Mouse (Mus musculus) limb, embryonic 10.5 days (tissue): ENCODE measurements at regions not wholly inside any gene's neighbourhood (a gene's known extent, or its start where the extent isn't known, plus 50 kb on each side); places are given as distances from the start of the nearest gene placed in this dataset.

Experiments
- DNase-seq: peaks from one replicate; pipeline ENCODE4 v3.0.0-alpha.2; 2017; ENCODE audit warnings: low spot score
- H3K27ac ChIP-seq: fragments of 300-500 bp; sonication (generic); 2 replicates; pipeline ENCODE4 v1.5.1; 2016; ENCODE audit warnings: mild to moderate bottlenecking
- H3K27me3 ChIP-seq: fragments of 300-500 bp; sonication (generic); 2 replicates; pipeline ENCODE4 v1.6.1; 2016; ENCODE audit warnings: low read depth, mild to moderate bottlenecking; ENCODE audit not compliant: poor library complexity, severe bottlenecking
- H3K36me3 ChIP-seq: fragments of 300-500 bp; sonication (generic); 2 replicates; pipeline ENCODE4 v1.6.1; 2016; ENCODE audit warnings: mild to moderate bottlenecking, moderate library complexity
- H3K4me1 ChIP-seq: fragments of 300-500 bp; sonication (generic); 2 replicates; pipeline ENCODE4 v1.6.1; 2016
- H3K4me3 ChIP-seq: fragments of 300-500 bp; sonication (generic); 2 replicates; pipeline ENCODE4 v1.5.1; 2016; ENCODE audit warnings: mild to moderate bottlenecking, moderate library complexity
- H3K9me3 ChIP-seq: fragments of 300-500 bp; sonication (generic); replicated peaks from 2 replicates; pipeline ENCODE4 v1.6.1; 2016; ENCODE audit warnings: mild to moderate bottlenecking
- WGBS: fragments of 180-500 bp; shearing (Covaris S2); methylation state at CpG from one replicate; pipeline ENCODE4 v1.1.7; 2016; 5-methylcytosine and 5-hydroxymethylcytosine counted together

DNA sequence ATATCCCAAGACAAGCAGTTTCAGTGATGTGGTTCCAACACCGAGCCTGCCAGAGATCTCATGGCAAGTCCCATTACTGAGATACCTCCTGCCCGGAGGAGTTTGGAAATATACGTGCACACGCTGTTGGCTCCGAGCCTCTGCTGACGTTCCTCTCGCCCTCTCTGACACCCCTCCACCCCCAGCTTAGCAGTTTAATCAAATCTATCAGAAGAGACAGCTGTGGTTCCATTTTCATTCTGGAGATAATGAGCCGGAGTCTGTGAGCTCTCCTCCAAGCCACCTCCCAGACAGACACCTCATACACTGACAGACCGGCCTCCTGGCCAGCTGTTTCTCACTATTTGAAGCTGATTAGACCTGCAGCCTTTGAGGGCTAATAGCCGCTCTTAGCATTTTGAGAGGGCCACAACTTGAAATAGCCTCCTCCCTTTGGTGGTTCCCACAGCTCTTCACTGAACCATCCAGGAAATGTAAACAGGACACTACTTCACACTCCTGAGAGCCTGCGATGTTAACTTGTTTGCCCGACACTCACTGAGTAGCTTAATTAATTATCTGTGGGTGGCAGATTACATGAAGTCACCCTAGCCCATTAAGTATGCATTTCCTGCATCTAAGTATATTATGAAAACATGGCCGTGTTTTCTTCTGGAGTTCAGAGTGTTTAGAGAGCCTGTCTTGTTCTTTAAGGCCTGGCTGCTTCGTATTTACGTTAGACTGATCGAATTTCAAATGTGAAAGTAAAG lies 180.3 kb upstream of the Lrig3 start:
- 0 out of 2 replicates have a peak, but pooled peaks cover 2% of the 10 kb centered on the region for H3K36me3 ChIP-seq
- H3K4me1 ChIP-seq, result peaks cover 61% of the 10 kb centered on the region
- H3K27me3 ChIP-seq, result no peaks in the 10 kb centered on the region
- WGBS, result 3% methylated on average over 16 of the region's 16 CpGs
- H3K9me3 ChIP-seq, result no peaks in the 10 kb centered on the region
- DNase-seq, result peak; percentile 48
- H3K27ac ChIP-seq, result peak overlapping the region; percentile 88
- H3K4me3 ChIP-seq, result peak overlapping the region; percentile 41

GRCm38 (mm10) chr10:125786197-125786879 lies 179.6 kb upstream of the Lrig3 start:
- H3K36me3 ChIP-seq, result 0 out of 2 replicates have a peak, but pooled peaks cover 2% of the 10 kb centered on the region
- WGBS, result 5% methylated on average over 10 of the region's 10 CpGs
- H3K9me3 ChIP-seq, result no peaks in the 10 kb centered on the region
- H3K4me1 ChIP-seq, result peaks cover 61% of the 10 kb centered on the region
- peak overlapping the region; percentile 88 for H3K27ac ChIP-seq
- DNase-seq, result peak; percentile 50
- no peaks in the 10 kb centered on the region for H3K27me3 ChIP-seq
- peak overlapping the region; percentile 41 for H3K4me3 ChIP-seq

DNA sequence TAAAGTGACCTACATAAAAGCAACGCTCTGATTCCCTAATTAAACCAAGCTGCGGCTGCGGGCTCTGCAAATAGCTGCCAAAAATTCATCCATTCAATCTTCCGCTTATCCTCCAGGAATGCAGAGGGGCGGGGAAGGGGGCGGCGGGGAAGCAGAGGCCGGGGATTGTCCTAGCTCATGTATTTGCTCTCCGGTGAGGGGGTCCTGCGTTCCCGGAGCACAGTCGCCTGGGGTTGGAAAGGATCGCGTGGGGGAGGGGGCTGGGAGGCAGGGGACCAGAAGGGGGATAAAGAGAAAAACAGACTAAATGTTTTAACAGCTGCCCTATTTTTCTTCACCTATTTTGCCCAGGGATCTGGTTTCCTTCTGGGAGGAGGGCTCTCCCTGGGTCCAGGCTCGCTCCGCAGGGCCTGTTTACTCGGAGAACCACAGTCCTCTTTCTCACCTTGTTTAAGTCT lies 179.1 kb upstream of the Lrig3 start:
- Histone ChIP-seq H3K36me3 (0 out of 2 replicates have a peak, but pooled peaks cover 2% of the 10 kb centered on the region), H3K4me3 (peak overlapping the region; percentile 41), H3K9me3 (no peaks in the 10 kb centered on the region), H3K4me1 (peaks cover 58% of the 10 kb centered on the region), H3K27ac (peak overlapping the region; percentile 88), H3K27me3 (no peaks in the 10 kb centered on the region)
- DNase-seq, result peak; percentile 86
- WGBS, result 1% methylated on average over 17 of the region's 17 CpGs

- Histone ChIP-seq H3K27ac (peak overlapping the region; percentile 88), H3K27me3 (no peaks in the 10 kb centered on the region), H3K9me3 (no peaks in the 10 kb centered on the region), H3K4me1 (peaks cover 52% of the 10 kb centered on the region), H3K4me3 (peak overlapping the region; percentile 41), H3K36me3 (0 out of 2 replicates have a peak, but pooled peaks cover 2% of the 10 kb centered on the region)
- no peak for DNase-seq
- 46% methylated on average over 19 of the region's 19 CpGs for WGBS
These were observed 178.4 kb upstream of the Lrig3 start for GRCm38 (mm10) chr10:125787441-125788060.

DNA sequence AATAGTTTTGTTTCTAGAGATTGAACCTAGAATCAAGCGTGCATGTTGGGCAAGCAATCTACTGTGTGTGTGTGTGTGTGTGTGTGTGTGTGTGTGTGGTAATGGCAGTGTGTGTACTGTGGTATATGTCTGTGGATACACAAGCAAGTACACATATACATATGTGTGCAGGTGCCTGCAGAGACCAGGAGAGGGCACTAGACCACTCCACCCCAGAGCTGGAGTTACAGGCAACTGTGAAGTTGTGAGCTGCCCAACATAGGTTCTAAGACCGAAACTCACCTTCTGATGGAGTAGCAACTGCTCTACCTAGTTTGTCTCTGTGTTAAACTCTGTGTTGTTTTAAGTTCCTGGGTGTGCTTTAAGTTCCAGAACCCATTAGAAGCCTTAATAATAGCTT lies 177.7 kb upstream of the Lrig3 start:
- Histone ChIP-seq H3K4me3 (no peak overlapping the region), H3K27ac (peak overlapping the region; percentile 88; the same call in 1 of the 2 replicates), H3K9me3 (no peaks in the 10 kb centered on the region), H3K4me1 (peaks cover 44% of the 10 kb centered on the region), H3K36me3 (0 out of 2 replicates have a peak, but pooled peaks cover 2% of the 10 kb centered on the region), H3K27me3 (no peaks in the 10 kb centered on the region)
- 98% methylated on average over 2 of the region's 2 CpGs for WGBS
- no peak for DNase-seq

DNA sequence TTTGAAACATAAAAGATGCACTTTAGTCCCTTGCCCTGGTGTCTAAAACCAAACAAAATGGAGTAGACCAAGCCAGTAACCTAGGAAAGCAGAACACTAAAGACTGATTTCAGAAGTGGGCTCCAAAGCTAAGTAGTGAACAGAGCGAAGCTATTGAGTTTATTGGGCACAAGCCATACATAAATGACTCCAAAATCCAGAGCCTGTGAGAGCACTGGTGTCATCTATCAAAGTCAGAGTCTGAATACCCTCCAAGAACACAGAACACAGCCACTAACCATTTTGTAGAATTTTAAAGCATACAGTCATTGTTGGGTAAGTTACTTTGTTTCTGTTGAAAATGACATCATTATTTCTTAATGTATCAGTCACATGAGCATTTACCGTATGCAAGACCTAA lies 175.0 kb upstream of the Lrig3 start:
- Histone ChIP-seq H3K27me3 (no peaks in the 10 kb centered on the region), H3K27ac (no peak overlapping the region), H3K4me1 (peaks cover 25% of the 10 kb centered on the region), H3K4me3 (no peak overlapping the region), H3K9me3 (no peaks in the 10 kb centered on the region), H3K36me3 (0 out of 2 replicates have a peak, but pooled peaks cover 2% of the 10 kb centered on the region)
- WGBS, result 97% methylated on average over 2 of the region's 2 CpGs
- no peak for DNase-seq

DNA sequence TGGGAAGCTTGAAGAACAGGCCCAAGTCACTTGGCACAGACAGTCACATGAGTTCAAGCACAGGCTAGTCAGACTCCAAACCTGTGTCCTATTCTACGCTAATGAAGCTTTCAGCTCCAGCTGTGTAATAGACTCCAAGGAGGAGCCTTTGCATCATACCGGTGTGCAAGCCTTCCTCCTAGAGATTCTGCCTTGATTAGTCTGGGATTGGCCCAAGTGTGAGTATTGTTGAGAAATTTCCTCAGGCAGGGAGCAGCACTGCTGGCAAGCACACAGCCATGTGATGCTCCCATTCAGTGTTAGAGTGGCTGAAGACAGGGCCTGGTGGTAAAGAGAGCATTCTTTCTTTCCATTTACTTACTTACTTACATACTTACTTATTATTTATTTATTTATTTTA lies 171.5 kb upstream of the Lrig3 start:
- WGBS, result 95% methylated on average over 2 of the region's 2 CpGs
- Histone ChIP-seq H3K27ac (no peak overlapping the region), H3K36me3 (no peaks in the 10 kb centered on the region), H3K9me3 (no peaks in the 10 kb centered on the region), H3K4me3 (no peak overlapping the region), H3K4me1 (peaks cover 13% of the 10 kb centered on the region), H3K27me3 (no peaks in the 10 kb centered on the region)
- DNase-seq, result no peak

DNA sequence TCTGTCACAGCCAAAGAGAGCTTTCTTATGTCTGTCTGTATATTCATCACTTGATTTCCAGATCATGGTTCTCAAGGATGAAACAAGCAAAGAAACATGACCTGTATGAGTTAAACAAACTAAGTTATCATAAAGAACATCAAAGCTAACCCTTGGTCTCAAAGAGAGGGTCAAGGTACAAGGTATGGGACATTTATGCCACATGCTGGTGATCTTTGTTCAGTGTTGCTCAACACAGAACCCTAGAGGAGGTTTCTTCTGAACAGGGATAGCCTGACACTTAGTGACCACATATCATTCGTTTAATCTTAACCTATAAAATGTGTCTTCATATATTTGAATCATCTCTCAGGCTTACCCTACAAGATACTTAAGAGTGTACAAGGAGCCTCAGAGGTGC lies 170.6 kb upstream of the Lrig3 start:
- peaks cover 13% of the 10 kb centered on the region for H3K4me1 ChIP-seq
- H3K36me3 ChIP-seq, result no peaks in the 10 kb centered on the region
- H3K9me3 ChIP-seq, result no peaks in the 10 kb centered on the region
- WGBS, result 88% methylated on average over 1 of the region's 1 CpGs
- no peak overlapping the region for H3K4me3 ChIP-seq
- DNase-seq, result no peak
- H3K27me3 ChIP-seq, result no peaks in the 10 kb centered on the region
- H3K27ac ChIP-seq, result no peak overlapping the region

DNA sequence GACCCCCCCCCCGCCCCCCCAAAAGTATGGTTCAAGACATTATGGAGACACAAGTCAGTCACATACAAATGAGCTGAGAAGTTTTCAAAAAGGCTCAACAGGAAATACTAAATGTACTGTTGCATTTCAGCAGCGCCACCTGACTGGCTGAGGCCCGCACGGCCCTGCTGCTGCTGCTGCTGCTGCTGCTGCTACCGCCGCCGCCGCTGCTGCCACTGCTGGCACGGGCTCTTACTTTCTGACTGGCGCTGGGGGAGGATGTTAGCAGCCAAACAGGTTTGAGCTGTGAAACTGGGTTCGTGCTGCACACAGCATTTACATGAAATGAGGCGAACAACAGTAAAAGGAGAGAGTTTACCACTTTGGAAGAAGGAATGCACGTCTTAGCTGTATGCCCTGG lies 167.3 kb upstream of the Lrig3 start:
- Histone ChIP-seq H3K4me3 (no peak overlapping the region), H3K27me3 (no peaks in the 10 kb centered on the region), H3K36me3 (no peaks in the 10 kb centered on the region), H3K27ac (peak overlapping the region; percentile 64; the same call in 1 of the 2 replicates), H3K9me3 (no peaks in the 10 kb centered on the region), H3K4me1 (peaks cover 15% of the 10 kb centered on the region)
- DNase-seq, result peak; percentile 56
- 15% methylated on average over 13 of the region's 13 CpGs for WGBS

GRCm38 (mm10) chr10:125800572-125801114 lies 165.3 kb upstream of the Lrig3 start:
- no peak overlapping the region for H3K27ac ChIP-seq
- no peaks in the 10 kb centered on the region for H3K9me3 ChIP-seq
- no peaks in the 10 kb centered on the region for H3K36me3 ChIP-seq
- no peak for DNase-seq
- no peak overlapping the region for H3K4me3 ChIP-seq
- H3K4me1 ChIP-seq, result peaks cover 23% of the 10 kb centered on the region
- WGBS, result 63% methylated on average over 2 of the region's 2 CpGs
- H3K27me3 ChIP-seq, result no peaks in the 10 kb centered on the region

DNA sequence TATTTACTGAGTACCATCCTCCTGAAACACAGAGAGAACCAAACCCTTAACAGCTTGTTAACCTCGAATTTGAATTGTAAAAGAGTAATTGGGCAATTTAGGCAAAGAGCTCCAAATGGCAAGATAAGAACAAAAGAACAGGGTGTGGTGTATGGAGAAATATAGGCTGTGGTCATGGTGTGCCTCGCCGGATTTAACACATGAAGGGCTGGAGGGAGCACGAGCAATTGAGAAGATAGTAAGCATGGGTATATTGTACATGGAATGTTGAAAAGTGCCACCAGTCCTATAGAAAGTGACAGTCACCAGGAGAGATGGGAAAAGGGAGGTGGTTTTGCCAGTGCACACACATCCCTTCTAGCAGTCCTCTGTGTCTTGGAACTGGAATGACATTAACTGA lies 164.5 kb upstream of the Lrig3 start:
- Histone ChIP-seq H3K36me3 (no peaks in the 10 kb centered on the region), H3K27me3 (no peaks in the 10 kb centered on the region), H3K4me1 (peaks cover 23% of the 10 kb centered on the region), H3K27ac (no peak overlapping the region), H3K9me3 (no peaks in the 10 kb centered on the region), H3K4me3 (no peak overlapping the region)
- WGBS, result 28% methylated on average over 4 of the region's 4 CpGs
- DNase-seq, result no peak

- H3K27me3 ChIP-seq, result no peaks in the 10 kb centered on the region
- H3K9me3 ChIP-seq, result no peaks in the 10 kb centered on the region
- no peak for DNase-seq
- peaks cover 22% of the 10 kb centered on the region for H3K4me1 ChIP-seq
- no peak overlapping the region for H3K4me3 ChIP-seq
- WGBS, result 93% methylated on average over 7 of the region's 7 CpGs
- H3K27ac ChIP-seq, result no peak overlapping the region
- no peaks in the 10 kb centered on the region for H3K36me3 ChIP-seq
These were observed 162.9 kb upstream of the Lrig3 start for GRCm38 (mm10) chr10:125802923-125803583.
